Mouse (Mus musculus) spleen, adult 2 months (tissue): ENCODE data around the gene Ptgir. TPM values are rescaled to one million over a fixed set of nuclear protein-coding genes. Genes with fewer than 3 reads are reported as not detected.

Source experiments
- DNase-seq, 2 experiments: peaks; one replicate each; pipeline versions ENCODE4 v3.0.0 to v3.0.0-alpha.2; 2012 to 2021; ENCODE audit warnings: low spot score in 2 of 2, low read depth in 1 of 2
- H3K27ac ChIP-seq: fragments of 200-500 bp; 2 replicates; pipeline ENCODE4 v1.5.1; 2012; ENCODE audit warnings: low read length, inconsistent platforms; ENCODE audit not compliant: insufficient read depth
- H3K27me3 ChIP-seq: fragments of 200-500 bp; 2 replicates; pipeline ENCODE4 v1.6.1; 2012; ENCODE audit warnings: mild to moderate bottlenecking, moderate library complexity, low read length, inconsistent platforms; ENCODE audit not compliant: control insufficient read depth, insufficient read depth
- H3K36me3 ChIP-seq: fragments of 200-500 bp; 2 replicates; pipeline ENCODE4 v1.6.1; 2012; ENCODE audit warnings: mild to moderate bottlenecking, low read length, inconsistent platforms; ENCODE audit not compliant: control insufficient read depth, insufficient read depth
- H3K4me1 ChIP-seq: fragments of 200-500 bp; 2 replicates; pipeline ENCODE4 v1.6.1; 2011; ENCODE audit warnings: inconsistent platforms; ENCODE audit not compliant: control insufficient read depth, insufficient read depth, insufficient read length
- H3K4me3 ChIP-seq: fragments of 200-500 bp; 2 replicates; pipeline ENCODE4 v1.5.1; 2011; ENCODE audit warnings: mild to moderate bottlenecking, inconsistent platforms; ENCODE audit not compliant: insufficient read depth, insufficient read length; ENCODE audit errors: extremely low read depth
- CTCF ChIP-seq: fragments of 200-500 bp; IDR thresholded peaks from 2 replicates; pipeline ENCODE4 v1.5.1; 2011; ENCODE audit warnings: mild to moderate bottlenecking, inconsistent platforms; ENCODE audit not compliant: insufficient read depth, insufficient read length, insufficient replicate concordance; ENCODE audit errors: extremely low read depth
- POLR2A ChIP-seq: fragments of 200-500 bp; IDR thresholded peaks from 2 replicates; pipeline ENCODE4 v1.6.1; 2011; ENCODE audit warnings: low read depth, low read length, inconsistent platforms
- WGBS: fragments of 180-500 bp; shearing (Covaris S2); methylation state at CpG from one replicate; pipeline ENCODE4 v1.1.7; 2018; 5-methylcytosine and 5-hydroxymethylcytosine counted together
- polyA plus RNA-seq: library from polyadenylated mRNA; depleted of rRNA; stranded (reverse); fragments of >200 nt; gene quantifications from 2 replicates; pipeline ENCODE4 v1.2.3, GENCODE M21; 2012

Gene Ptgir
- polyA plus RNA-seq, 1 experiment, result 9.2 TPM

DNA sequence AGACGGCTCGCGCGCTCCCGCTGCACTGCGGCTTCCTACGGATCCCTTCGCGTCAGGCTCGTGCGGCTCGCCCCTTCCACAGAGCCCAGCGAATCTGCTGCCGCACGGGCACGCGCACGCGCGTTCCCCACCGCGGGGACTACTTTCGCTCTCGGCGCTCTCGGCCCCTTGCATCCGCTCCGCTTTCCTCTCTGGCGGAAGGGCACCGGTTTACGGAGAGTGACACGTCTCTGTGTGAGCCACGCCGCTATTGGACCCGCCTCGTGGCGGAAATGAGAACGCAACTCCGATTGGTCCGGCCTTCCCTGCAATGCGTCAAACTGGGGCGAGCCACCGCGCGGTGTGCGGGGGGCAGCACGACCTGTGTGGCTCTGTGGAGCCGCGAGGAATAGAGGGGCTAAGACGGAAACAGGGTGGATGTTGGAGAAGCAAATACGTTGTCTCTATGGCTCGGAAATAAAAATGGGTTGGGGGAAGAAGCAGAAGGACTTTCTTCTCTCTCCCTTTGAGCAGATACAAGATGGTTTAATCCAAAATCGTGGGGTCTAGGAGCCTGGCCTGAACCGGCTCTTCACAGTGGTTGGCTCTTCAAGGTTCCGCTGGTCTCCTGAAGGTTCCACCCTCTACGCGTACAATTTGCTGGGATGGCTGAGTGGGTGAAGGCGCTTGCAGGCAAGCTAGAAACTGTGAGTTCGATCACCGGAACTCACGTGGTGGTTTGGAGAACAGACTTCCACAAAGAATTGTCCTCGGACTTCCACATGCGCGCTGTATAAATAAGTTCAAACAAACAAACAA is 17.9 kb downstream of the Ptgir start, which contains the start of gene Calm3:
Calm3 (minus strand) TSS at position 78 of the 798 bp plus-strand sequence.
- DNase-seq, result peak; percentile 98 to 100
- H3K27ac ChIP-seq, result peak within 1 kb of the TSS; percentile 99
- TF ChIP-seq CTCF (no peak), POLR2A (peak; percentile 36; the same call in 1 of the 2 replicates)
- WGBS, result 2% methylated on average over 64 of the region's 64 CpGs
- 0 out of 2 replicates have a peak, but pooled peaks cover under 1% of the 10 kb centered on the region for H3K36me3 ChIP-seq
- H3K4me3 ChIP-seq, result peak within 1 kb of the TSS; percentile 86
- no peaks in the 10 kb centered on the region for H3K27me3 ChIP-seq
- H3K4me1 ChIP-seq, result peaks cover 4% of the 10 kb centered on the region; the same call in 1 of the 2 replicates

GRCm38 (mm10) chr7:16928341-16928740 is 22.1 kb downstream of the Ptgir start:
- no peak for DNase-seq
- Histone ChIP-seq H3K27me3 (no peaks in the 10 kb centered on the region), H3K36me3 (no peaks in the 10 kb centered on the region), H3K27ac (no peak overlapping the region), H3K4me1 (no peaks in the 10 kb centered on the region), H3K4me3 (no peak overlapping the region)
- TF ChIP-seq POLR2A, result no peak
- TF ChIP-seq CTCF, result no peak
- WGBS, result 9% methylated on average over 2 of the region's 2 CpGs

DNA sequence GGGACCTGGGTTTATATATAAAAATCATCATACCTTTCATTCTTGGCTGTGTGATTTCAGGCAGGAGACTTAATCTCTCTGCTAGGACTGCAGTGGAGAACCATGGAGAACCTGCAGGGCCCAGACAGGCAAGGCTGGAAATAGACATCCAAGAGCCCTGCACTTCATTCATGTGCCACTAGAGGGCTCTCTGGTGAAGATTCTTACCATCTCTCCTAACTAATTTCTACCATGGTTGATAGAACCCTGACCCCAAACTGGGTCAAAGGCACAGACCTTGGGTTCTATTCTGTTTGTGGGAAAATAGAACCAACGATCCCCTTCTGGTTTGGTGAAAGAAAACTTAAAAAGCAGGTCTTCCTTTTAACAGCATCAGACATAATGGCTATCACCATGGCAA is 24.6 kb downstream of the Ptgir start:
- 11% methylated on average over 1 of the region's 1 CpGs for WGBS
- Histone ChIP-seq H3K36me3 (no peaks in the 10 kb centered on the region), H3K4me3 (no peak overlapping the region), H3K27ac (no peak overlapping the region), H3K27me3 (no peaks in the 10 kb centered on the region), H3K4me1 (no peaks in the 10 kb centered on the region)
- TF ChIP-seq CTCF (peak; percentile 43; the same call in 1 of the 2 replicates), POLR2A (no peak)
- peak in 1 of 2 experiments; percentile 63 for DNase-seq

GRCm38 (mm10) chr7:16931968-16932627 is 25.8 kb downstream of the Ptgir start:
- 23% methylated on average over 14 of the region's 14 CpGs for WGBS
- Histone ChIP-seq H3K27ac (no peak overlapping the region), H3K36me3 (no peaks in the 10 kb centered on the region), H3K4me1 (no peaks in the 10 kb centered on the region), H3K27me3 (no peaks in the 10 kb centered on the region), H3K4me3 (no peak overlapping the region)
- TF ChIP-seq CTCF, result peak; percentile 65; the same call in 1 of the 2 replicates
- TF ChIP-seq POLR2A, result no peak
- DNase-seq, result peak; percentile 66 to 72

DNA sequence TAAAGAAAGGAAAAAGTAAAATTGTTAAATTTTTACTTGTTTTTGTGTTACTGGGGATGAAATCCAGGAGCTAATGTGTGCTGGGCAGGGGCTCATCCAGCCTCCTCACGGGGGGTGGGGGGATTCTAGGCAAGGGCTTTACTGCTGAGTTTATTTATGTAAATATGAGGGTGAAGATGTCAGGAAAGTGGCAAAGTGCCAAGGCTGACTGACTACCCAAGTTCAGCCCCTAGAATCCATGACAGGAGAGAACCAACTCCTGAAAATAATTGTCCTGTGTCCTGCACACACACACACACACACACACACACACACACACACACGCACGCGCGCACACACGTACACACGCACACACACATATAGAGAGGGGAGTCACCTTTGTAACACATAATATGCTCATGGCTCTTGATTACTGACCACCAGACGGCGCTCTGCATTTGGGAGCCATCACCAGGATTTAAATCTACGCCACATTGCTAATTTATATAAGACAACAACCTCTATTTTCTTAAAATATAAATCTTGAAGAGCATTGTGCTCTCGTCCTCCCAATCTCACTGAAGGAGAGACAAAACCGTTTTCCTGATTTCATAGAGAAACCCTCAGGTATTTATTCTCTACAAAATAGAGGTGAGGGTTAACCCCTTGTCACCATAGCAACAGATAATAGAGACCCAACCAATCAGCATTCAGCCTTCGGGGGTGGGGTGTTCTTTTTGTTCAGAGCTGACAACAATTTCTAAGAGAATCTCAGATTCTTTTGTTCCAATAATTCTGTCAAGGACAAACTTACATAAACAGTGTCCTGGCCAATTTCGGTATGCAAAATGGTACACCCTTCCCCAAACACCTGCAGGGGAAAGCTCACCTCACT is 26.7 kb downstream of the Ptgir start:
- TF ChIP-seq CTCF (peak; percentile 26; the same call in 1 of the 2 replicates), POLR2A (no peak)
- Histone ChIP-seq H3K27ac (no peak overlapping the region), H3K27me3 (no peaks in the 10 kb centered on the region), H3K4me3 (no peak overlapping the region), H3K36me3 (no peaks in the 10 kb centered on the region), H3K4me1 (no peaks in the 10 kb centered on the region)
- WGBS, result 41% methylated on average over 14 of the region's 14 CpGs
- peak in 1 of 2 experiments; percentile 53 for DNase-seq

GRCm38 (mm10) chr7:16937312-16937711 is 31.0 kb downstream of the Ptgir start:
- no peak for DNase-seq
- H3K4me3 ChIP-seq, result no peak overlapping the region
- TF ChIP-seq POLR2A (no peak), CTCF (no peak)
- H3K4me1 ChIP-seq, result no peaks in the 10 kb centered on the region
- H3K36me3 ChIP-seq, result no peaks in the 10 kb centered on the region
- no peaks in the 10 kb centered on the region for H3K27me3 ChIP-seq
- 44% methylated on average over 4 of the region's 4 CpGs for WGBS
- H3K27ac ChIP-seq, result no peak overlapping the region
